Mouse (Mus musculus) CH12.LX (cell line): ENCODE data around the gene Pcdh8. TPM values are rescaled to one million over a fixed set of nuclear protein-coding genes. Genes with fewer than 3 reads are reported as not detected.

ENCODE experiments used
- DNase-seq: peaks from one replicate; pipeline ENCODE4 v3.0.0-alpha.2; 2013; ENCODE audit errors: extremely low read depth
- H3K27ac ChIP-seq: 2 replicates; pipeline ENCODE4 v1.5.1; 2012; ENCODE audit warnings: low read depth, mild to moderate bottlenecking, control low read depth, moderate library complexity; ENCODE audit not compliant: insufficient read depth
- H3K27me3 ChIP-seq: replicated peaks from 2 replicates; pipeline ENCODE3; 2012; ENCODE audit warnings: inconsistent platforms
- H3K36me3 ChIP-seq, 2 experiments: replicated peaks in 1 of 2; 2 replicates each; pipeline versions ENCODE3 to v1.6.1; 2012; ENCODE audit warnings: inconsistent platforms in 1 of 2, low read length in 1 of 2, mild to moderate bottlenecking in 1 of 2, mixed read lengths in 1 of 2, moderate library complexity in 1 of 2; ENCODE audit not compliant: control insufficient read depth in 1 of 2, insufficient read depth in 1 of 2
- H3K4me1 ChIP-seq, 2 experiments: 2 replicates each; pipeline ENCODE4 v1.6.1; 2012; ENCODE audit warnings: inconsistent platforms in 1 of 2, moderate library complexity in 1 of 2; ENCODE audit not compliant: insufficient read depth in 2 of 2, control insufficient read depth in 1 of 2
- H3K4me2 ChIP-seq: 2 replicates; pipeline ENCODE4 v1.6.1; 2012; ENCODE audit warnings: low read depth, mild to moderate bottlenecking, control low read depth; ENCODE audit not compliant: poor library complexity, insufficient read depth, severe bottlenecking
- H3K4me3 ChIP-seq, 3 experiments: fragments of 150-350 bp in 1 of 3; sonication (generic) in 1 of 3; replicated peaks in 1 of 3; 2 replicates each; pipeline versions ENCODE3 to v1.5.1; 2011 to 2012; ENCODE audit warnings: low read depth in 2 of 3, low read length in 2 of 3, mild to moderate bottlenecking in 2 of 3, moderate library complexity in 2 of 3, control low read depth in 1 of 3, improper control_type of control experiment in 1 of 3, inconsistent platforms in 1 of 3, mixed read lengths in 1 of 3; ENCODE audit not compliant: poor library complexity in 1 of 3
- H3K79me2 ChIP-seq: replicated peaks from 2 replicates; pipeline ENCODE4 v1.6.1; 2012; ENCODE audit warnings: mild to moderate bottlenecking, moderate library complexity; ENCODE audit not compliant: control insufficient read depth, poor library complexity, insufficient read depth, severe bottlenecking; ENCODE audit errors: extremely low read depth
- H3K9ac ChIP-seq: 2 replicates; pipeline ENCODE4 v1.6.1; 2012; ENCODE audit warnings: low read depth, mild to moderate bottlenecking, control low read depth, moderate library complexity; ENCODE audit not compliant: insufficient read depth
- H3K9me3 ChIP-seq: replicated peaks from 2 replicates; pipeline ENCODE3; 2012; ENCODE audit warnings: low read length, inconsistent platforms, mixed read lengths
- BHLHE40 ChIP-seq: IDR thresholded peaks from 2 replicates; pipeline ENCODE4 v1.6.1; 2011; ENCODE audit warnings: mild to moderate bottlenecking, low read depth, low read length, improper control_type of control experiment
- CTCF ChIP-seq, 2 experiments: IDR thresholded peaks in 1 of 2; conservative IDR thresholded peaks in 1 of 2; 2 replicates each; pipeline ENCODE4 v1.5.1; 2011 to 2012; ENCODE audit warnings: low read depth in 2 of 2, low read length in 2 of 2, improper control_type of control experiment in 1 of 2, inconsistent platforms in 1 of 2, mild to moderate bottlenecking in 1 of 2, moderate library complexity in 1 of 2
- E2F4 ChIP-seq: IDR thresholded peaks from 2 replicates; pipeline ENCODE4 v1.6.1; 2011; ENCODE audit warnings: low read depth, low read length, improper control_type of control experiment; ENCODE audit not compliant: insufficient replicate concordance
- HCFC1 ChIP-seq: IDR thresholded peaks from 2 replicates; pipeline ENCODE4 v1.6.1; 2012; ENCODE audit warnings: low read depth, mild to moderate bottlenecking, inconsistent platforms, low read length, improper control_type of control experiment
- IRF4 ChIP-seq: IDR thresholded peaks from 2 replicates; pipeline ENCODE4 v1.6.1; 2014; ENCODE audit warnings: low read depth, mild to moderate bottlenecking, inconsistent platforms, low read length, improper control_type of control experiment
- JUN ChIP-seq: IDR thresholded peaks from 2 replicates; pipeline ENCODE4 v1.6.1; 2011; ENCODE audit warnings: low read depth, mild to moderate bottlenecking, low read length, improper control_type of control experiment, moderate library complexity; ENCODE audit not compliant: insufficient read depth
- JUND ChIP-seq: conservative IDR thresholded peaks from 2 replicates; pipeline ENCODE4 v1.6.1; 2011; ENCODE audit warnings: low read depth, low read length, improper control_type of control experiment
- MAFK ChIP-seq: IDR thresholded peaks from 2 replicates; pipeline ENCODE4 v1.6.1; 2011; ENCODE audit warnings: low read length, improper control_type of control experiment; ENCODE audit not compliant: insufficient replicate concordance
- MAX ChIP-seq: IDR thresholded peaks from 2 replicates; pipeline ENCODE4 v1.6.1; 2011; ENCODE audit warnings: low read length, improper control_type of control experiment
- MAZ ChIP-seq: IDR thresholded peaks from 2 replicates; pipeline ENCODE4 v1.6.1; 2012; ENCODE audit warnings: low read depth, mild to moderate bottlenecking, inconsistent platforms, low read length, improper control_type of control experiment, moderate library complexity
- MEF2A ChIP-seq: IDR thresholded peaks from 2 replicates; pipeline ENCODE4 v1.6.1; 2014; ENCODE audit warnings: low read depth, mild to moderate bottlenecking, inconsistent platforms, low read length, improper control_type of control experiment, borderline replicate concordance
- MXI1 ChIP-seq: IDR thresholded peaks from 2 replicates; pipeline ENCODE4 v1.6.1; 2011; ENCODE audit warnings: mild to moderate bottlenecking, low read depth, low read length, improper control_type of control experiment
- MYC ChIP-seq: IDR thresholded peaks from 2 replicates; pipeline ENCODE4 v1.6.1; 2011; ENCODE audit warnings: low read depth, mild to moderate bottlenecking, improper control_type of control experiment, low read length
- NRF1 ChIP-seq: IDR thresholded peaks from 2 replicates; pipeline ENCODE4 v1.6.1; 2014; ENCODE audit warnings: low read depth, mild to moderate bottlenecking, inconsistent platforms, low read length, improper control_type of control experiment, moderate library complexity
- PAX5 ChIP-seq: IDR thresholded peaks from 2 replicates; pipeline ENCODE4 v1.6.1; 2012; ENCODE audit warnings: low read length, inconsistent platforms, mixed read lengths
- TCF12 ChIP-seq: IDR thresholded peaks from 2 replicates; pipeline ENCODE4 v1.6.1; 2014; ENCODE audit warnings: low read depth, mild to moderate bottlenecking, inconsistent platforms, low read length, improper control_type of control experiment
- UBTF ChIP-seq: IDR thresholded peaks from 2 replicates; pipeline ENCODE4 v1.6.1; 2012; ENCODE audit warnings: low read depth, mild to moderate bottlenecking, inconsistent platforms, low read length, improper control_type of control experiment, moderate library complexity
- USF1 ChIP-seq: IDR thresholded peaks from 2 replicates; pipeline ENCODE4 v1.6.1; 2014; ENCODE audit warnings: low read depth, mild to moderate bottlenecking, inconsistent platforms, low read length, improper control_type of control experiment
- ZKSCAN1 ChIP-seq: IDR thresholded peaks from 2 replicates; pipeline ENCODE4 v1.6.1; 2012; ENCODE audit warnings: low read depth, inconsistent platforms, low read length, improper control_type of control experiment, borderline replicate concordance
- ZMIZ1 ChIP-seq: IDR thresholded peaks from 2 replicates; pipeline ENCODE4 v1.6.1; 2012; ENCODE audit warnings: low read depth, mild to moderate bottlenecking, inconsistent platforms, low read length, improper control_type of control experiment
- ZNF384 ChIP-seq: IDR thresholded peaks from 2 replicates; pipeline ENCODE4 v1.6.1; 2012; ENCODE audit warnings: low read depth, low read length, improper control_type of control experiment, inconsistent platforms
- dilution Hi-C: fragments of 300-500 bp; cut with MboI; formaldehyde crosslinking; loops from 2 replicates; pipeline ENCODE4 v1.14.3; 2020; ENCODE audit warnings: low sequenced_read_pairs; ENCODE audit not compliant: extremely low pct_unique_long_range_greater_than_20kb, extremely low pct_ligation_motif_present
- in situ Hi-C: fragments of 300-500 bp; cut with MboI; formaldehyde crosslinking; loops from 3 replicates; pipeline ENCODE4 v1.14.3; 2019; ENCODE audit warnings: low sequenced_read_pairs, low pct_ligation_motif_present, low pct_unique_long_range_greater_than_20kb, mixed read lengths
- polyA plus RNA-seq: library from polyadenylated mRNA; unstranded; fragments of >175 nt; gene quantifications from 2 replicates; pipeline ENCODE4 v1.2.1, GENCODE M21; 2012; ENCODE audit warnings: low read depth; ENCODE audit not compliant: insufficient read length
- total RNA-seq, 2 experiments: library from RNA; depleted of rRNA; stranded (reverse); fragments of 300-350 nt in 1 of 2; fragments of >200 nt in 1 of 2; gene quantifications; 2 replicates each; pipeline ENCODE4 v1.2.3; 2012 to 2014

The Pcdh8 gene
- total and polyA plus RNA-seq, 3 experiments = not detected

DNA sequence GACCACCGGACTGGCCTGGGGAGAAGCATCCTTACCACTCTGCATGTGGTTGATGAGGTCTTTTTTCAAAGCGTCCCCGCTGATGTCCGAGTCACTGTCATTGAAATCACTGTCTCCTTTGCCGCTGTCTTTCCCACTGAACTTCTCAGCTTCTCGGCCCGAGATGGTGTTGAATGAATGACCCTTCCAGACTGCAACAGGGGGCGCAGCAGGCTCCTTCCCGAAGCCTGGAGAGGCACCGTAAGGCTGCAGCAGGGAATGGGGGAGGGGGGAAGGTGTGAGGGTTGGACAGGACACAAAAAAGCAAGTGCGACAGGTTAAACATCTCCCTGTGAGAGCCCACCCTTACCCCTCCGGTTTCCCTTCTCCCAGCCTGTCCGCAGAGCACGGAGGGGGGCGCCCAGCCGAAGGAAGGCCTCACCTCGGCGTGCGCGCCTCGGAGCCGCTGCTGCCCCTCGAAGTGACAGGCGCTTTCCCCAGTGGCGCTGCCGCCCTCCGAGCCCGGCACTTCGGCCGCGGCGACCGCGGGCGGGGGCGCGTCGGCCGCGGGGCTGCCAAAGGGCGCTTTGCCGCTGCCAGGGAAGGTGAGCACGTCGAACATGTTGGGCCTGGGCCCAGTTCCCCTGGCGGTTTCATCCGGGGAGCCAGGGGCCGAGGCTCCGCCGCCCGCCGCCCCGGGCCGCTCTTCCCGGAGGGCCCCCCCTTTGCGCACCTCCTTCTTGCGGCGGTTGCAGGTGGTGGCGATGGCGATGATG is 2.9 kb downstream of the Pcdh8 start:
- Histone ChIP-seq H3K4me2 (no peak overlapping the region), H3K9me3 (peaks cover 43% of the 10 kb centered on the region), H3K4me1 (no peaks in the 10 kb centered on the region), H3K79me2 (no peaks in the 10 kb centered on the region), H3K36me3 (peaks cover 0 to 2% of the 10 kb centered on the region in 2 experiments), H3K27ac (no peak overlapping the region), H3K27me3 (no peaks in the 10 kb centered on the region), H3K4me3 (no peak overlapping the region), H3K9ac (no peak overlapping the region)
- dilution Hi-C loops (no loop called here), in situ Hi-C loops (no loop called here)
- no peak for DNase-seq
- TF ChIP-seq MAFK (no peak), NRF1 (no peak), MXI1 (no peak), JUN (no peak), HCFC1 (no peak), USF1 (no peak), JUND (no peak), ZNF384 (no peak), ZMIZ1 (no peak), MAX (no peak), ZKSCAN1 (no peak), IRF4 (no peak), MYC (no peak), PAX5 (no peak), TCF12 (no peak), BHLHE40 (no peak), MAZ (no peak), CTCF (conservative IDR thresholded peaks at IDR 0.05 in 1 of 2, IDR thresholded peaks at IDR 0.05 in 1 of 2; ENCODE audit: low read depth in 2 of 2, low read length in 2 of 2) (no peak)

DNA sequence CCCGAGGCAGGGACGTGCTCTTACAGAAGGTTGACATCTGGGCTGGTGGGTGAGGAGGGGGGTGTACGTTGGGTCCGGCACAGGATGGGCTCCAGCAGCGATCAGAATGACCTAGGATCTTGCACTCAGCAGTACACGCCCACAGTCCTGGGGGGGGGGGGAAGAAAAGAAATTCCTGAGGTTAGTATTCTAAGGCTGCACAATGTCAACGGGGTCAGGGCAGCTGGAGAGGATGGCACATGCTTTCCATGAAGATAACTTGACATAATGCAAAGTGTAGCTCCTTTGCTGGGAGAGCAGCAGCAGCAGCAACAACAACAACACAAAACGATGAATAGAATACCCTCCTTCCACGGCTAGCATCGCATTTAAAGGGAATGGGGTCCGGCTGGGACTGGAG is 3.5 kb downstream of the Pcdh8 start:
- Histone ChIP-seq H3K4me3 (no peak overlapping the region), H3K79me2 (no peaks in the 10 kb centered on the region), H3K9ac (no peak overlapping the region), H3K4me1 (no peaks in the 10 kb centered on the region), H3K27me3 (no peaks in the 10 kb centered on the region), H3K9me3 (peaks cover 43% of the 10 kb centered on the region), H3K36me3 (peaks cover 0 to 2% of the 10 kb centered on the region in 2 experiments), H3K27ac (no peak overlapping the region), H3K4me2 (no peak overlapping the region)
- no peak for TF ChIP-seq MAFK
- no peak for TF ChIP-seq MXI1
- TF ChIP-seq TCF12 = no peak
- TF ChIP-seq ZNF384 = no peak
- no peak for TF ChIP-seq USF1
- TF ChIP-seq BHLHE40 = no peak
- no peak for TF ChIP-seq MEF2A
- no peak for TF ChIP-seq JUN
- no peak for TF ChIP-seq E2F4
- TF ChIP-seq UBTF = no peak
- dilution Hi-C loops (no loop called here), in situ Hi-C loops (no loop called here)
- DNase-seq = no peak
